Mouse (Mus musculus): ENCODE data around the gene Tyw1. TPM values are rescaled to one million over a fixed set of nuclear protein-coding genes. Genes with fewer than 3 reads are reported as not detected.
A peak's percentile ranks its signal among the peaks of the same experiment; 100 is the strongest.

Gene Tyw1
- total RNA-seq, 2 experiments from 2014 or later = 13.1 to 14.6 TPM

- no peak for DNase-seq (ENCODE audit: low spot score in 2 of 2)
Measured at GRCm38 (mm10) chr5:130263454-130263853, 8.0 kb downstream of the Tyw1 start.

DNA sequence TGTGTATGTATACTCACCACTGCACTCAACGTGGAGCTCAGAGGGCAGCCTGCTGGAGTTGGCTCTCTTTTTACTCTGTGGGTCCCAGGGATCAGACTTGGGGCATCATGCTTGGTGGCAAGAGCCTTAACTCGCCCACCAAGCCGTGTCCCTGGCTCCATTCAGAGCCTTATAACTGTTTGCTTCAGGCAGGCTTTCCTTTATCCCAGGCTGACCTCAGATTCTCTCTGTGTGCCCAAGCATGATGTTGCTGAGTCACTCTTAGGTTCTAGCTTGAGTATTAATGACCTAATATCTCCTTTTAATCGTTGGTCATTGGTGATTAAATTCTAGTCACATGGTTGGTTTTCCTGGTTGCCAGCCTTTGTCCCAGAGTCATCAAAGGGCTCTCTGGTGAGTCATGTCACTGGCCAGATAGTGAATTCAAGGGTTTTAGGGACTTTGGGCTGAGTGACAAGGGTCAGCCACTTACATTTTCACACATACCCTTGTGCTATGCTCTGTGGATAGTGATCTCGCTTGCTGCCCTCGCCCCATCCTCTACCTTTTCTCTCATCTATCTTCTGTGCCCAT is 9.1 kb downstream of the Tyw1 start:
- DNase-seq (ENCODE audit: low spot score in 2 of 2) = no peak

GRCm38 (mm10) chr5:130266651-130267050 is 11.2 kb downstream of the Tyw1 start:
- peak in 1 of 2 experiments; percentile 18 for DNase-seq (ENCODE audit: low spot score in 2 of 2)

- no peak for DNase-seq (ENCODE audit: low spot score in 2 of 2)
Measured at GRCm38 (mm10) chr5:130267316-130267715, 11.9 kb downstream of the Tyw1 start.

GRCm38 (mm10) chr5:130268976-130269375 is 13.6 kb downstream of the Tyw1 start:
- DNase-seq (ENCODE audit: low spot score in 2 of 2) = no peak

GRCm38 (mm10) chr5:130272344-130272743 is 16.9 kb downstream of the Tyw1 start:
- DNase-seq (ENCODE audit: low spot score in 2 of 2) = no peak

DNA sequence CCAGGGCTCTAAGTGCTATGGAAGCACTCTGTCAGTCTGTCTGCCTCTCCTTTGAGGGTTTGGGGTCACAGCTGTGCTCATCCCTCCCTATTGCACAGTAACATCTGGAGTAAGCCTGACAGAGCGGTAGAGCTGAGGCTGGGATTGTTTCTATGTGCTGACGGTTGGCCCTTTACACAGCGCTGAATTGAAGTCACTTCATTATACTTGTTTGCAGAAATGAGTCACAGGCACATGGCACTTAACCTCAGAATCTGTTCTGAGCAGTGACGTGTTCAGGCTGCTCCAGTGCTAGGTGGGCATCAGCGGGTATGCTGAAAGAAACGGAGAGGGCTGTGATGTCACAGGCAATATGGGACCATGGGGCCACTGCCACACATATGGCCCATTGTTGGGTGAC is 17.6 kb downstream of the Tyw1 start:
- DNase-seq (ENCODE audit: low spot score in 2 of 2) = no peak

DNA sequence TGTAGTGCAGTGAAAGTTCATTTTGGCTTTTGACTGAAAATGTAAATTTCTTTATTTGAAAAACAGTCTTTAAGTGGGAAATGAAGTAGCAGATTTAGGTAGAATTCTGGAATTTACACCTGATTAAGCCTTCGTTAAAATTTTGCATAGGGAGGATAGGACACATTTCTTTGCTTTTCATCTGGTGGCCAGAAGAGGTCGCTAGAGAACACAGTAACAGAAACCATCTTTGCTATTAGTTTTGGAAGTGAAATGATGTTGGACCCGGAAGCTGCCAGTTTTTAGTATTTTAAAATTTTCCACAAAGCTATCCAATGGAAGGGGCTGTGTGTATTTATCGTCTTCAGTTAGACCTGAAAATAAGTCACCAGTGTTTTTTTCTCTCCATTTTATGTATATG is 20.1 kb downstream of the Tyw1 start:
- peak in 1 of 2 experiments; percentile 25 for DNase-seq (ENCODE audit: low spot score in 2 of 2)

DNA sequence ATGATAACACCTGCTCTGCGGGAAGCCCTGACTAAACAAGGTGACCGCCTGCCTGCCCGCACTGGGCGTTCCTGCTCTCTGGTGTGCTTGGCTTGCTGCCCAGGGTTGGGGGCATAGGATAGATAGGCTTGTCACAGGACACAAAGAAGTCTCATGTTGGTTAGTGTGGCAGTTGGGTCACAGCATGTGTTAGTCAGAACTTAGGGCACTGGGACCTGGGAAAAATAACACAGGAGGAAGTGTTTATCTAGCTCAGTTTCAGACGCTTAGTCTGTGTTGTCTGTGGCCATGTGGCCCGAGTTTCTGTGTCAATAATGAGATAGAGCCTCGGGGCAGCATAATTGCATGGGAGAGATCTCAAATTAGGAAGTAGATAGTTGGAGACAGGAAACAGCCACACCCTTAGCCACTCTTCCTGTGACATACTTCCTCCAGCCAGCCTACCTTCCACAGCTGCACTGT is 22.6 kb downstream of the Tyw1 start:
- no peak for DNase-seq (ENCODE audit: low spot score in 2 of 2)

DNA sequence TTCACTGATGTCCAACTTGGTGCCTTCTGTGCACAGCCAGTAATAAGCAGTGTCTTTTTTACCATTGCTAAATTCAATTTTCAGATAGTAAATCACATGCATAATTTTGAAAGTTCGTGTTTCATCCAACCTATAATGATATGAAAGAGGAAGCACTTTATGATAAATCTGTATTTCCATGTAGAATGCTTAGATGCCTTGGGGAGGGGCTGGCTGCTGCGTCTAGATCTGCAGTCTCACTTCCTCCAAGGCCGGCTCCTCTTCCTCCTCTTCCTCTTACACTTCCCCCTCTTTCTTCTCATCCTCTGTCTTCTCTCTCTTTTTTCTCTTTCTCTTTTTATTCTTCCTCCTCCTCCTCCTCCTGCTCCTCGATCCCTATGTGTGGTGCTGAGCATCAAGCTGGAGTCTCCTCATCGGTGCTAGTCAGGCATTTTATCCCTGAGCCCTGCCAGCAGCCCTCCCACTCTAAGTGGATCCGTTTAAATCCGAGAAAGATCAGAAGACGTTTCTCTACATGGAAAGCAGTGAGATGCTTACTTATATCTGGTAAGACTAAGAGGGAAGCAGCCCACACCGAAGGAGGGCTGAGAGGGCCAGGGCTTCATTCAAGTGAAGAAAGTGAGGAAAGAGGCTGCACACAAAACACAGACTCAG is 27.8 kb downstream of the Tyw1 start:
- no peak for DNase-seq (ENCODE audit: low spot score in 2 of 2)

DNA sequence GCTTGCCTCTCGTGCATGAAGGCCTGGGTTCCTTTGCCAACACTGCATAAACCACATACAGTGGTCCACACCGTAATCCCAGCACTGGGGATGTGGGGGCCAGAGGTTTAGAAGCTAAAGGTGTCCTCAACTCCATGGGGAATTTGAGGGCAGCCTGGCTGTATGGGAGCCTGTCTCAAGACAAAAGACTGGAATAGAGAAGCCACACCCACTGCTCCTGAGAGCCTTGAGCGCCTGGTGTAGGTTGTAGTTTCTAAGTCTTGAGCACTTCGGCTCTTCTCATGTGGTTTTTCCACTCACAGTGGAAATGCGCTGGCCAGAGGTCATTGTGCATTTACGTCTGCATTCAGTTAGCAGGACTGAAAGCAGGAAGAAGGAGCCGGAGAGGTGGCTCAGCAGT is 32.7 kb downstream of the Tyw1 start:
- DNase-seq (ENCODE audit: low spot score in 2 of 2) = no peak

DNA sequence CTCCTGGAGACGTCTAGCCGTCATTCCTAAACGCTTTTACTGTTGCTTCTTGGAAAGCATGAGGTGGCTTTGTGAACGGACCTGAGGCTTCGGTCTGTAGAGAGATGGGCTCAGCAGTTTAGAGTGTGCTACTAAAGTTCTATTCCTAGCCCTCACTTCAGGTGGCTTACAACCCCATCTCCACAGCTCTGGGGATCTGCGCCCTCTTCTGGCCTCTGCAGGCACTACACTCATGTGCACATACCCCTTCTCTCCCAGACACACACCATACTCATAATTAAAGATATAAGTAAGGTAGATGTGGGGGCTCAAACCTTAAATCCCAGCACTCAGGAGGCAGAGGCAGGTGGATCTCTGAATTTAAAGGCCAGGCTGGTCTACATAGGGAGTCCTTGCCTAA is 34.8 kb downstream of the Tyw1 start:
- no peak for DNase-seq (ENCODE audit: low spot score in 2 of 2)

- DNase-seq (ENCODE audit: low spot score in 2 of 2) = no peak
Measured at GRCm38 (mm10) chr5:130290775-130291174, 35.4 kb downstream of the Tyw1 start.

DNA sequence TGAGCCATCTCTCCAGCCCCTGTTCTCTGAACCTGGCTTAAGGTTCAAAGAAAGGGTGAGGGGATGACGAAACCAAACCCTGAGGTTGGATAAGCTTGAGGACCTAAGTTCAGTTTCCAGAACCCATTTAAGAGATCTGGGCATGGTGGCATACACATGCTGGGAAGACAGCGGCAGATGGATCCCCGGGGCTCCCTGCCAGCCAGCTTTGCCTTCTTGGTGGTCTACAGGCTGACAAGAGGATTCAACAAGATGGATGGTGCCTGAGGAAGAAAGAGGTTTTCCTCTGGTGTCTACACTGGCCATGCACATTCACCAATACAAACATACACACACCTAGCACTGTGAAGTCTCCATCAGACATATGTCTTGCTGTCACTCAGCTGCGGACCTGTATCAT is 37.6 kb downstream of the Tyw1 start:
- no peak for DNase-seq (ENCODE audit: low spot score in 2 of 2)

- no peak for DNase-seq (ENCODE audit: low spot score in 2 of 2)
Measured at GRCm38 (mm10) chr5:130293941-130294340, 38.5 kb downstream of the Tyw1 start.

- DNase-seq (ENCODE audit: low spot score in 2 of 2) = no peak
Measured at GRCm38 (mm10) chr5:130294598-130294997, 39.2 kb downstream of the Tyw1 start.

- no peak for DNase-seq (ENCODE audit: low spot score in 2 of 2)
Measured at GRCm38 (mm10) chr5:130296071-130296470, 40.7 kb downstream of the Tyw1 start.

GRCm38 (mm10) chr5:130298831-130299460 is 43.5 kb downstream of the Tyw1 start:
- DNase-seq (ENCODE audit: low spot score in 2 of 2) = no peak

- DNase-seq (ENCODE audit: low spot score in 2 of 2) = no peak
Measured at GRCm38 (mm10) chr5:130299526-130299925, 44.1 kb downstream of the Tyw1 start.

- DNase-seq (ENCODE audit: low spot score in 2 of 2) = no peak
Measured at GRCm38 (mm10) chr5:130303611-130304010, 48.2 kb downstream of the Tyw1 start.

GRCm38 (mm10) chr5:130307921-130308320 is 52.5 kb downstream of the Tyw1 start:
- DNase-seq (ENCODE audit: low spot score in 2 of 2) = no peak

GRCm38 (mm10) chr5:130310077-130310476 is 54.7 kb downstream of the Tyw1 start:
- DNase-seq (ENCODE audit: low spot score in 2 of 2) = no peak

GRCm38 (mm10) chr5:130310827-130311226 is 55.4 kb downstream of the Tyw1 start:
- DNase-seq (ENCODE audit: low spot score in 2 of 2) = no peak
